Mouse (Mus musculus): ENCODE data around the gene Scn3b.

The Scn3b gene

DNA sequence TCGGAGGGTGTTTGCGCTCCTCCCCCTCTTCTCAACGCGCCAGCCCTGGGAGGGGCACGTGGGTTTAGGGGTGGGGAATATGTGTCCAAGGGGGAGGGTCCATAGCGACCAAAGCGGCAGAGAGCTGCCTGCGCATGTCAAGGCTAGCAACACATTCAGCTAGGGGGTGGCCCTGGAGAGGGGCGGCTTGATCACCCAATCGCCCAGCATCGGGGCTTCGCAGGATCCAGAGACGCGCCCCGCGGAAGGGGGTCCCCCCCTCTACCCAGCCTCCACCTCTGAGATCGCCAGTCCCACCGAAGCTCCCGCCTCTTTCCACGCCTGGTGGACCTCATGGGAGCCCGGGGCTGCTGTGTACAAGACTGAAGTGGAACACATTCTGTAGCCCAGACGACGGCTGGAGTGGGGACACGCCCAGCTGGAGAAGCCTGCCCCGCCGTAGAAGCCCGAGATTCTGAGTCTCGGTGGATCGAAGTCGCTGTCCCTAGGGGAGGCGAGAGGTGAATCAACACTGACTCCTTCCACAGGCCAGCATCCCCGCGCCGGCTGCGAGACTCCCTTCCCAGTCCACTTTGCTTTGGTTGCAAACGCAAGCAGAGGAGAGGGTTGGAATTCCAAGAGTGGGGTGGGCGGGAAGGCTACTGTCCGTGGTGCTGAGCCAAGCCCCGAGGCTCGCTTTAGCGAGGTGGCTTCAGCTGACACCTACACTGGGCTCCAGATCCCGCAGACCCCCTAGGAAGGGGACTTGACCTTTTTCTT is at the start of gene Scn3b:
Gene Scn3b, plus strand, starts transcription at position 115 of the 759 bp plus-strand sequence.
- DNase-seq (ENCODE audit: low spot score): peak; percentile 17

DNA sequence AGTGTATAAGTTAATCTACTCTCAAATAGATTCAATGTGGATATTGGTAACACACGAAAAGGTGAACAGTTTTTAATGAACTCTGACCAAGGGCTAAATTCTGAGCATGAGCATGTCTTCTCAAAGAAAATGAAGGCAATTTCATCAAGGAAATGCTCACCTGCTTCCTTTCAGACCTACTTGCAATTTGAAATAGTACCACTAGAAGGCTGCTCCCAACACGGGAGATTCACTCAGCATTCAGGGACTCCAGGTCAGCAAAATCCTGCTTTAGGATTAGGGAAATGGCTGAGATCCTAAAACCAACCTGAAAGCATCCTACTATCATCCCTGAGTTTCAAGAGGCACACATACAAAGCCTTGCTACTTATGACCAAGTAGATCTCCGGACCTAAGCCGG is 44.7 kb upstream of the Scn3b start:
- DNase-seq (ENCODE audit: low spot score): no peak

DNA sequence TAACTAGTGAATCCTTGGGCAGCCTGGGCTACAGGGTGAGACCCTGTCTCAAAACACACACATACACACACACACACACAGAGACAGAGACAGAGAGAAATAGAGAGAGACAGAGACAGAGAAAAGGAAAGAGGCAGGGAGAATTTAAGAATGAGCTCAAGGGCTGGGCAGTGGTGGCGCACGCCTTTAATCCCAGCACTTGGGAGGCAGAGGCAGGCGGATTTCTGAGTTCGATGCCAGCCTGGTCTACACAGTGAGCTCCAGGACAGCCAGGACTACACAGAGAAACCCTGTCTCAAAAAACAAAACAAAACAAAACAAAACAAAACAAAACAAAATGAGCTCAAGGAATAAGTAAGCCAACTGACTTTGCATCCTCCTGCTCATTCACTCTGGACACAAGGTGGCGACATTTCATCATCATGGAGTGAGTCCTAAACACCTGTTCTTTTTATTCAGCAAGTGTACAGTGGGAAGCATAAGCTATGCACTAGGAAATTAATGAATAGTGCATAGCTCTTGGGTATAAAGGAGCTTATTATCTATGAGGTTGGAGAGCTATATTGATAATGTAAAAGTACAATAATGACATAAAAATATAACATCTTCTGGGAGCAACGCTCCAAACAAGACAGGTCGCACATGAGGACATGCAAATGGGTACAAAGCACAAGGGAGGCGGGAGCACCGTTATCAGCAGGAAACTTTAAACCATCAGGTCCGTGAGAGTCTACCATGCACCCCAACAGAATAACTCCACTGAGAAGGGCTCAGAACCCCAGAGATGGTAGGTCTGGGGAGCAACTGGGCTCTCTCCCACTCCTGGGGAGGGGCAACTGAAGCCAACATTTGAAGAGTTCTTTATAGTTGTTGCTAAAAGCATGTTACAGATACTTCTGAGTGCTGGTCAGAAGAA is 40.9 kb upstream of the Scn3b start:
- DNase-seq (ENCODE audit: low spot score): peak; percentile 34

DNA sequence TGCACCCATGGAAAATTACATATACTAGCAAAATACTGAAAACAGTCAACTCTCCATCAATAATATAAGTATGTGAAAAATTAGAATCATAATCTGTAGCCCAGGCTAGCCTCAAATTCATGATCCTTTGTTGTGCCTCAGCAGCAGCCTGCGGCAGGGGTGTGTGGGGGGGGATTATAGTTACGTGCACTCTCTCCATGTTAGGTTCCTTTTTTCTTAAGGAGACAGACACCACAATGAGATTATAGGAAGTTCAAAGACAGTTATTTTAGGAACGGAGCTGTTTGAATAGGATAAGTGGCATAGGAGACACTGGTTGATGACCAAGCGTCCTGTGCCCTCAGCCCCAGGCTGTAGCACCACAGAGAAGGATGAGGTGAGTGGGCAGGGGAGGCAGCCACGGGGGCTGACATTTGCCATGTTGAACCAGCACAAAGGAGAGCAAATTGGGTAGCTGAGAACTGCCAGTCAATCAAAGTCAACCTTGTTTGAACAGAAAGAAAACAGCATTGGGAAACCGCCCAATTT is 40.1 kb upstream of the Scn3b start:
- no peak for DNase-seq (ENCODE audit: low spot score)

DNA sequence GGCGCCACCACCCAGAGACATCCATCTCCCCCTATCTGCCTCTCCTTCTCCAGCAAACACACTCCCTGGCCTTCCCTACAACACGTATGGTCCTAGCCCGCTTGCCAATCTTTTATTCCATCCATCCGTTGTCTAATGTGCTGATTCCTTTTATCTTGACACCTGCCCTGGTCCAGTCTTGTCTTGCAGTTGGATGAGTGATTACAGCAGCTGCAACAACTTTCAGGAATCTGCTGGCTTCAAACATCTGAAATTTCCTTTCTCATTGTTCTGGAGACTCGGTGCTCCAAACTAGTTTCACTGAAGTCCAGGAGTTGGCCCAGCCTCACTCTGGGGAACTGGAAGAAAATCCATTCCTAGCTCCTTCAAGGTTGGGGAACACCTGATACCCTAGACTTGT is 39.5 kb upstream of the Scn3b start:
- no peak for DNase-seq (ENCODE audit: low spot score)

DNA sequence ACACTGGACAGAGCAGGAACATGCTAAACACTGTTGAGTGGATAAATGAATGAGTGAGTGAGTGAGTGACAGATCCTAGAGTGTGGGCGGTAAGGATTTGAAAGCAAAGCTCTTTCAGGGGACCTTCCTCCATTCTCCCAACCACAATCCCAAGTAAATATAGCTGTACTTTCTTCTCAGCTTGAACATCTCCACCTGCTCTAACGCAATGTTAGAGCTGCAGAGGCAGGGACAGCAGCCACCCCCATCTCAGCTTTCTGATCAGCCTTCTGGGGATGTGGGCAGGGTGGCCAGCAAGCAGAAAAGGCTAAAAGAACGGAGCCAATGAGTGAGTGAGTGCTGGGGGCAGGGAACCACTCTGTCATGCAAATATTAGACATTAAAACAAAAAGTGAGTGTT is 38.0 kb upstream of the Scn3b start:
- DNase-seq (ENCODE audit: low spot score): no peak

DNA sequence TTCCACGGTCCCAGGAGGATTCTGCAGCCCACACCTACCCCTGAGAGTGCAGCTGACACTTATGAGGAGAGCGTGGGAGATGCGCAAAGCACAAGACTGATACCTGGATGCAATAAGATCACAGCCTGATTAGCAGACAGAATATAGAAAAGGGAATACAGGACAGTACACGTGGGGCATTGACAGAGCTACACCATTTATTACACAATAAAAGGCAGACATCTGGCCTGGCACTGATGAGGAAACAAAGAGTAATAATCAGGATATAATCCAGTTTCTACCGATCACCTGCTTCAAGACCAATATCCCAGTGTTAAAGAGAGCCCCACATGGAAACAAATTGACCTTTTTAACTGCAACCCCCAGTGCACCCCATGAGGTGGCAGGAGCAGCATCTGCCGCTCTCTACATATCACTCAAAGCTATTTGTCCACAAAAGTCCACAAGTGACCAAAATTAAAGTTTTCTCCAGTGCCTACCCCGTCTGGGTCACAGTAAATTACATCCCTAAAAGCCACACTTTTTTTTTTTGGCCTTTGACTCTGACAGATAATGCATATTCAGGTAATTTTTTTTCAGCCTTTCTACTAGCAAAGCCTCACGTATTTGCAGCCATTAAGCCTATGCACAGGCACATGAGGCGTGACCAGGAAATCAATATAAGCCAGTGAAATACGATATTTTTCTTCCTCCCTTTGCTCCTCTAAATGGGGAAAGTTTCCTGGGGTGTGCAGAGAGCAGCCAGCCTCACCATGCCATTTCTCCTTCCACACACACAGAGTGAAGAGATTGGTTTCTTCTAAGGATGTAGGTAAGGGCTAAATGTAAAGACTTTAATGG is 34.6 kb upstream of the Scn3b start:
- no peak for DNase-seq (ENCODE audit: low spot score)

DNA sequence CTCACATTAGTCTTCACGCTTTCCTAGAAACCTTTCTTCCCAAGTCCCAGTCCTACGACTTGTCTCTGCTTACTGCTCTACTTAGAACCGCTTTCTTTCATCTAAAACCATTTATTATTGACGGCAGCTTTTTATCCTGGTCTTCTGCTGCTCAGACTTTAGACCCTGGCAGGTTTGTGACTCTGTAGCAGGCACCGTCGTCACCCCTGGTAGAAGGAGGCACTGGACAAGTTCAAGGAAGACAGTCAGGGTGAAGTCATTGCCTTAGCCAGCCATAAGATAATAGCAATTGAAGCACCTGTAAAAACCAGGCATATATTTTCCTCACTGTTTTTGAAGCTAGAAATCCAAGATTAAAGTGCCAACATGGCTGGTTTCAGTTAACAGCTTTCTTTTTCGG is 33.8 kb upstream of the Scn3b start:
- DNase-seq (ENCODE audit: low spot score): no peak

DNA sequence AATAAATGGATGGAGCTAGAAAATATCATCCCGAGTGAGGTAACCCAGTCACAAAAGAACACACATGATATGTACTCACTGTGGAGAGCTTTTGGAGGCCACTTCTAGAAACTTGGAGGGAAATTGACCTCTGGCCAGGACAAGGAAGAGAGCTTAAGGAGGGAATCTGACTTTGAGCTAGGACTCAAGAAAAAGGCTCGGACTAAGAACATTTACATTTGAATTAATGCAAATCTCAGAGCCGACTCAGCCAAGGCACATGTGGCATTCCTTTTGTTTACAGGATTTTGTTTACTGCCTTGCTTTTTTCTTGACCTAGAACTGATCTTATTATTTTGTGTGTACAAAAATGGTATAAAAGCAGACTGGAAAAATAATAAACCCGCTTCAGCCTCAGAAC is 29.3 kb upstream of the Scn3b start:
- no peak for DNase-seq (ENCODE audit: low spot score)

DNA sequence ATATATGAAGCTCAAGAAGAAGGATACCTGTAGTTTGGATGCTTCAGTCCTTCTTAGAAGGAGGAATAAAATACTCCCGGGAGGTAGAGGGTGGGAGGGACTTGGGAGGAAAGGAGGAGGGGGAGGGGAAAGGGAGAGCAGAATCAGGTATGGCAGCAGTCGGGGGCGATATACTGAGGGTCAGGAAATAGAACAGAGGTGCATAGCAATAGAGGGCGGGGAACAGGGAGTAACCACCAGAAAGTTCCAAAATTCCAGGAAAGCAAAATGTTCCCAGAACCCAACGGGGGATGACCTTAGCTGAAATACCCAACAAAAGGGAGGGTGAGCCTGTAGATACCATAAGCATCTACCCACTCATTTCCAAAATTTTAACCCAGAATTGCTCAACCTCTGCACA is 28.7 kb upstream of the Scn3b start:
- DNase-seq (ENCODE audit: low spot score): no peak

DNA sequence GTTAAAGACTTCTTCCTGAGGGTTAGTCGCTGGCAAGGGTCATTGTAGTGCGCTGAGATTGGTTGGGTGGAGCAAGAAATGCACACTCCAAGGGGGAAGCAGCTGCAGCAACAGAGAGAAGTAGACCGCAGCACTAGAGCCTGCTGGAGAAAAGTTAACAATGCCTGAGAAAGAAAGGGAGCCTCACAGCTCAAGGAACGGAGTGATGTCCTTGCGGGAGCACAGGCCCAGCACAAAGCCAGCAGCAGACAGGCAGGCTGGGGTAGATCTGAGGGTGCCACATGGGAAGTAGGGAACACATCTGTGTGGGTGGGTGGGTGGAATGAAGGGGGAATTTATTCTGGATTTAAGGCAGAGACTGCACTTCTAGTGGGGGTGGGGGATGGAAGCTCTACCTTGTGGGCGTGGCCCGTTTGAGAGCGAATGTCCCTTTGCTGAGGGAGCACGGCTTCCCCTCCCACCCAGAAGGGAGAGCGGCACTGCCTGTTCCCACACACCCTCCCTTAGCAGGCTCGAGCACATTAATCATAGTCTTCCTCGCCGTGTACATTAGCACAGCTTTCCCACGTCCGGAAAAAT is 27.7 kb upstream of the Scn3b start:
- DNase-seq (ENCODE audit: low spot score): peak; percentile 10

DNA sequence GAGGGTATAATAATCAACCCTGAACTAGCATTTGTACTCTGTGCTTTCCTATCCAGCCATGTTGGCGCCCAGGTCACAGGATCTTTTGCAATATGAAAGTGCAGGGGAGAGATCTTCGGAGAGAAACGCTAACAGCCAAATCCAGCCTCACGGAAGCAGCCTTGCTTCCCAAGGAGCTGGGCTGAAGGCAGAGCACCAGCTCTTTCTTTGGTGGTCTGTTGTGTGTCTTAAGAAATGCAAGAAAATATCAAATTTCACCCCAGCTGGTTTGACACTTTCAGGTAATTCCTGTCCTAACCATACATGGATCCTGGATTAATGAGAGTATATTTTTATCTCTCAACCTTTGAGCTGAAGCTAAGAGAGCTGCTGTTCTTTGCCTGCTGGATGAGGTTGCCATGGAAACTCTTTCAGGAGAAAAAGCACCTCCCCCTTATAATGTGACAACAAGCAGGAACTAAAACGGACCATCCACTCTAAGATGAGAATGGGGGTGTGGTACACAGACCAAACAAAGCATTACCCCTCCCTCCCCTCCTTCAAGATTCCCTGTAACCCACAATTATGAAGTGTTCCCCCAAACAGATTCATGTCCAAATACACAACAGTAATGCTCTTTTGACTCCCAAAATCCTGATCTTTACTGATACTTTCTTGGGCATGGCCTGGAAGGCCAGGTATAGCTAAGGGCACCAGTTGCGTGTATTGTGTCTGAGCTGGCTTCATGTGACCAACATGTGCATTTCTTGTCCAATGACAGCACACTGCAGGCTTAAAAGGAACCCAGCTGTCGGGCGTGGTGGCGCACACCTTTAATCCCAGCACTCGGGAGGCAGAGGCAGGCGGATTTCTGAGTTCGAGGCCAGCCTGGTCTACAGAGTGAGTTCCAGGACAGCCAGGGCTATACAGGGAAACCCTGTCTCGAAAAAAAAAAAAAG is 26.8 kb upstream of the Scn3b start:
- DNase-seq (ENCODE audit: low spot score): no peak

DNA sequence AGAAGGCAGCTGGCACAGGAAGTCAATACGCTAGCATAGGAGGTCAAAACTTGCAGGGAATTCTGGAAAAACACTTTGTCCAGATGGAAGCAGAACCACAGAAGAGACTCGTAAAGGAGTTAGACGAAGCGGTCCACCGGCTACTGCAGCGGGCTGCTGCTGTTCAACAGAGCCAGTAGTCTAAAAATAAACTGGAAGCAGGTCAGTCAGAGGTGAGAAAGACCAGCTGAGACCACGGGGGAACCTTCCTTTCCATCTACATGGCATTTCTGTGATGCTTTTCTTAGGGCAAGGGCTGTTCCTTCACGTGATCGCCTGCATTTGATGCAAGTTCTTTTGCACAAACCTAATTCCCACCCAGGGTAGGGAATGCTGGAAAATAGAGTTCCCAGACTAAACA is 23.6 kb upstream of the Scn3b start:
- DNase-seq (ENCODE audit: low spot score): no peak

DNA sequence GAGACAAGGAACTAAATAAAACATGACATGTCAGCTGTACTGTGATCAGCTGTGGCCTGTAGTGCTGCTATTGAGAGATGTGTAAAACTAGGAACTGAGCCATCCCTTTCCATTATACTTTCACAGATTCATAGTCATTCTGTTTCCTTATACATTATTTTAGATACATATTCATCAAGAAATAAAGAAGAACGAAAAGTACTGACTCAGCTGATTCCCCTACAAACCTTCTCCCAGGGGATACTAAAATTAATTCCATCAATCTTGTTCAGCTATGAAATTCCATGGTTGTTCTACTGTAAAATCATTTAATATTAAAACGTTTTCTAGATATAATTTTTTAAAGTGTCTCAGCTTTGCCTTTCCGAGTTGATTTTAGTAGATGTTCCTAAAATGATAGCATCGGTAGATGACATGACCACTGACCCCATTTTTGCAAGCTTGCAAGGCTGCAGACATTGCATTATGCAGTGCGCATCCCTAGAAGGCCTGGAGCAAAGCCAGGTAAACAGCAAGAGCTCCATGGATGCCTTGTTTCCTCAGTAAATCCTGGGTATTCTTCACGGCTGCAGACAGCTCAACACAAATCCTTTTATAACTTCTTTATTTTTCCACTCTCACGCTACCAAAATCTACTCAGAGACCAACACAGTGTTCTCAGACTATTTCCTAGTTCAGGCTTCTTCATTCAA is 22.9 kb upstream of the Scn3b start:
- DNase-seq (ENCODE audit: low spot score): no peak

DNA sequence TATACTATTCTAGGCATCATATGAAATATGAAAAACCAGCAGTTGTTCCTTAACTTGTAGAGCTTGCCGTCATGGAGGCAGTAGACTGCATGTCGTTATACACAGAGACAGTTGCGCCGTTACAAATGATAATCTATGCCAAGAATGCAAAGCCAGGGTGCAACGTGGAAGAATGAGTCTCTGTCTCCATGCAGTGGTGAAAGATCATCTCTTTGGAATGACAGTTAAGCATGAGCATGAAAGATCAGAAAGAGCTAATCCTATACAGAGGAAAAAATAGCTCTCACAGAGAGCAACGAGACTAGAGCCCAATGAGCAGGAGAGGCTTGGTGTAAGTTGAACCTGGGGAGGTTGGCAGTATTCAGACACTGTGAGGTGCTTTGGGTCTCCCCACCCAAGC is 22.3 kb upstream of the Scn3b start:
- no peak for DNase-seq (ENCODE audit: low spot score)

DNA sequence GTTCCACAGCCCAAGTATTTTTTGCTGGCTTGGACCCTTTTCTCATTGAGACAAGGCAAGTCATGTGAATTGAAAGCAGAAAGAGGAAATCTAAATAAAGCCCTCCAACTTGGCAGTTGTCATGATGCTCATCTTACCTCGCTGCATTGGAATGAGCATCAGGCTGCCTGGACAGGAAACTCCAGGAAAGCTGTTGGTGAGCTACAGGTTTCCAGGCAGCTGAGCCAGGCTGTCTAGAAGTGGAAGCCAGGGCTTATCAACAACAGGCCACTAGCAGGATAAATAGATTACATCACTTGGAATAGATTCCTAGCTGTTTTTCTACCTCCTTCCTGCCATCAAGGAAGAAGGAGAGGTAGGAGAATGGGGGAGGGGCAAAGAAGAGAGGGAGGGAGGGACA is 19.9 kb upstream of the Scn3b start:
- no peak for DNase-seq (ENCODE audit: low spot score)

DNA sequence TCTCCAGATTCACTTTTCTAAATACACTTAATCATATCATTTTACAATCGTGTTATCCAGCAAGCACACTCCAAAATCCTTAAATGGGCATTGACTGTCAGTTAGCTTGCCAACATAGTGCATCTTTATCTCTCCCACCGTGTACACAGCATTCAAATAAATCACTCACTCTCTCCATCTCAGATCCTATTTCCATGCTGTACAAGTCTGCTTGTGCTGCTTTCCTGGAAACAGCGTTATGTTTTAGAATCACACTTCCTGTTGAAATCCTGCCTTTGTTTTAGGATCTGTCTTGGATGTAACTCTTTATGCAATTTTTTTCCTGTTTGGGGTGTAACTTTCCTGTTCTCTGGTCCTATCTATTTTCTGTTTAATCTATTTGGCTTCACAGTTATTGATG is 16.6 kb upstream of the Scn3b start:
- DNase-seq (ENCODE audit: low spot score): no peak

DNA sequence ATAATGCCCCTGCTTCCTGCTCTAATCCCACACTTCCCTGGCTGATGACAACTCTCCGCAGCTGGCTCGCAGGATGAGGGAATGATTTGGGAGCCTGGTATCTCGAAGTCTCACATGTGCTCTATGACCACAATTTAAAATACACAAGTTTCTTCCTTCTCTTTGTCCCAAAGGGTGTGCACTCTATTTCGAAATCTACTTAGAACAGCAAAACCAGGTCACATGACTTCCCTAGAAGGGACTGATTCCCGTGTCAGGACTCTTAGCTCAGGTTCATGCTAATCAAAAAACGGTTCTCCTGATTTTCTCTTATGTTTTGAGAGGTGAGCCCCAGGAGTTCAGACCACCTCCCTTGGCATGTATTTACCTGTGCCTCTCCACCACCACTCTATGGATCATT is 5.1 kb upstream of the Scn3b start:
- DNase-seq (ENCODE audit: low spot score): no peak

DNA sequence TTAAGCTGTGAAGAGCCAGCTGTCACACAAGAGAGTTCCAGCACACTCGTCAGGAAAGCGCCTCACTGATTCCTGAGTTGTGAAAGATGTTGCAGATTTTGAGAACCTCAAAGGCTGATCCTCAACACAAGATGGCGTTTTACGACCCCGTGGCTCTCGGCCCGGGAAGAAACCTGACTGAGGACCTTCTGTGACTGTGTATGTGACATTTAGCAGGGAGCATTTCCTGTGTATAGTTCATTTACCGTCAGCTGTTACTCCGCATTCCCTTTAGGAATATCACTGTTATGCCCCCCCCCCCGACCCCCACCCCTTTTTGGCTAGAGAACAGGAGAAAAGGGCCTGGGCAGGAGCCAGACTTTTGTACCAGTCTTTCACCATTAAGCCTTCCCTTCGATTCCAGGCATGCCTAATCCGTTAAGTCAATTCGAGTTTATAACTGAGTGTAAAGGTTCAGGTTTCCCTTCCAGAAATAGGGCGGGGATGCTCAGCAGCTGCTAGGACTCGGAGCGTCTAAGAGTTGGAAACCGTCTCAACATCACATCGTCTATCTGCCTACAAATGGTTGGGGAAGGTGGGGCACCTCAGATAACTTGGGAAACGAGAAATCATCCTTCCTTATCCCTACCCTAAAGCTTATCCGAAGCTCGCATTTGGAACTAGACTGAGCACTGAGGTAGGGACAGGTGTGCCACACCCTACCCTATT is 823 bp upstream of the Scn3b start:
- no peak for DNase-seq (ENCODE audit: low spot score)

DNA sequence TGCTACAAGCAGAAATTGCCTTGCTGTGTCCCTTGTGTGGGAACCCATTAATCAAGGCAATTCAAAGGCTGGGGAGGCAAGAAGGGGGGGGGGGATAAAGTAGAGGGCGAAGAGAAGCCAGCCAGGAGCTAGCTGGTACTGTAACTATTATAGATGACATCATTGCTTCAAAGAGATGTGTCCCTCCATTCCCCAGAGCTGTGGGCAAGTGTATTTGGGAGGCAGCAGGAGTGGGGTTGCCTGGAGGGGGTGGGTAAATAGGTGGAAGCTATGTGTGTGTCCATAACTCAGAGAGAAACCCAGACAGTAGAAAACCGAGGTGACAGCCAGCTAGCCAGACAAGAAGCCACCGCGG is 292 bp upstream of the Scn3b start:
- DNase-seq (ENCODE audit: low spot score): no peak
